Mouse (Mus musculus) forebrain, embryonic 10.5 days (tissue): Measurements from ENCODE around the gene Snca. TPM values are rescaled to one million over a fixed set of nuclear protein-coding genes. Genes with fewer than 3 reads are reported as not detected.
A peak's percentile ranks its signal among the peaks of the same experiment; 100 is the strongest.

ENCODE experiments used
- DNase-seq: peaks from one replicate; pipeline ENCODE4 v3.0.0-alpha.2; 2017; ENCODE audit warnings: low spot score; ENCODE audit errors: extremely low spot score
- H3K27ac ChIP-seq: fragments of 300-500 bp; sonication (generic); 2 replicates; pipeline ENCODE4 v1.5.1; 2016; ENCODE audit warnings: mild to moderate bottlenecking
- H3K27me3 ChIP-seq: fragments of 300-500 bp; sonication (generic); 2 replicates; pipeline ENCODE4 v1.6.1; 2016; ENCODE audit warnings: mild to moderate bottlenecking; ENCODE audit not compliant: poor library complexity, severe bottlenecking
- H3K36me3 ChIP-seq: fragments of 300-500 bp; sonication (generic); replicated peaks from 2 replicates; pipeline ENCODE4 v1.6.1; 2016; ENCODE audit warnings: mild to moderate bottlenecking, moderate library complexity
- H3K4me1 ChIP-seq: fragments of 300-500 bp; sonication (generic); 2 replicates; pipeline ENCODE4 v1.6.1; 2016
- H3K4me3 ChIP-seq: fragments of 300-500 bp; sonication (generic); 2 replicates; pipeline ENCODE4 v1.5.1; 2016; ENCODE audit warnings: mild to moderate bottlenecking, moderate library complexity
- H3K9me3 ChIP-seq: fragments of 300-500 bp; sonication (generic); 2 replicates; pipeline ENCODE4 v1.6.1; 2016; ENCODE audit warnings: mild to moderate bottlenecking, moderate library complexity
- WGBS: fragments of 180-500 bp; shearing (Covaris S2); methylation state at CpG from one replicate; pipeline ENCODE4 v1.1.7; 2016; 5-methylcytosine and 5-hydroxymethylcytosine counted together
- polyA plus RNA-seq: library from polyadenylated mRNA; unstranded; fragments of >200 nt; fragmentation: Nextera tagmentation; extraction: Ambion mirVana; gene quantifications from 2 replicates; pipeline ENCODE4 v1.2.1, GENCODE M21; 2016

Gene Snca
- polyA plus RNA-seq, result 13.5 and 19.5 TPM in 2 replicates

GRCm38 (mm10) chr6:60829282-60829891 is at the start of gene Snca:
Gene Snca, minus strand, starts transcription at chr6:60829855.
- H3K27ac ChIP-seq, result peak within 1 kb of the TSS; percentile 89
- WGBS, result 2% methylated on average over 14 of the region's 14 CpGs
- DNase-seq, result peak; percentile 37
- H3K9me3 ChIP-seq, result no peaks in the 10 kb centered on the region
- peaks cover 23% of the 10 kb centered on the region for H3K4me1 ChIP-seq
- no peaks in the 10 kb centered on the region for H3K36me3 ChIP-seq
- H3K4me3 ChIP-seq, result peak within 1 kb of the TSS; percentile 61
- peaks cover 12% of the 10 kb centered on the region for H3K27me3 ChIP-seq

GRCm38 (mm10) chr6:60870126-60870525 is 40.5 kb upstream of the Snca start:
- 65% methylated on average over 1 of the region's 1 CpGs for WGBS
- no peak overlapping the region for H3K27ac ChIP-seq
- H3K27me3 ChIP-seq, result no peaks in the 10 kb centered on the region
- H3K36me3 ChIP-seq, result no peaks in the 10 kb centered on the region
- no peak for DNase-seq
- H3K9me3 ChIP-seq, result no peaks in the 10 kb centered on the region
- H3K4me1 ChIP-seq, result no peaks in the 10 kb centered on the region
- H3K4me3 ChIP-seq, result no peak overlapping the region

- no peaks in the 10 kb centered on the region for H3K9me3 ChIP-seq
- H3K36me3 ChIP-seq, result no peaks in the 10 kb centered on the region
- H3K4me1 ChIP-seq, result no peaks in the 10 kb centered on the region
- no peak overlapping the region for H3K4me3 ChIP-seq
- H3K27ac ChIP-seq, result no peak overlapping the region
- 84% methylated on average over 2 of the region's 2 CpGs for WGBS
- no peak for DNase-seq
- H3K27me3 ChIP-seq, result no peaks in the 10 kb centered on the region
These were observed 26.9 kb upstream of the Snca start for GRCm38 (mm10) chr6:60856599-60856998.

- Histone ChIP-seq H3K27ac (no peak overlapping the region), H3K9me3 (no peaks in the 10 kb centered on the region), H3K27me3 (no peaks in the 10 kb centered on the region), H3K4me1 (no peaks in the 10 kb centered on the region), H3K36me3 (no peaks in the 10 kb centered on the region), H3K4me3 (no peak overlapping the region)
- DNase-seq, result no peak
- 91% methylated on average over 2 of the region's 2 CpGs for WGBS
These were observed 22.0 kb upstream of the Snca start for GRCm38 (mm10) chr6:60851690-60852089.

GRCm38 (mm10) chr6:60828429-60829264 is 1.0 kb downstream of the Snca start:
- Histone ChIP-seq H3K27me3 (peaks cover 12% of the 10 kb centered on the region), H3K4me1 (peaks cover 23% of the 10 kb centered on the region), H3K36me3 (no peaks in the 10 kb centered on the region), H3K27ac (peak overlapping the region; percentile 89), H3K4me3 (peak overlapping the region; percentile 61), H3K9me3 (no peaks in the 10 kb centered on the region)
- DNase-seq, result peak; percentile 73
- WGBS, result 2% methylated on average over 35 of the region's 35 CpGs

GRCm38 (mm10) chr6:60828047-60828428 is 1.6 kb downstream of the Snca start:
- WGBS, result 52% methylated on average over 1 of the region's 1 CpGs
- Histone ChIP-seq H3K4me1 (peaks cover 23% of the 10 kb centered on the region), H3K27ac (peak overlapping the region; percentile 89), H3K4me3 (peak overlapping the region; percentile 61), H3K36me3 (no peaks in the 10 kb centered on the region), H3K27me3 (peaks cover 12% of the 10 kb centered on the region), H3K9me3 (no peaks in the 10 kb centered on the region)
- DNase-seq, result no peak

- Histone ChIP-seq H3K36me3 (no peaks in the 10 kb centered on the region), H3K27me3 (peaks cover 12% of the 10 kb centered on the region), H3K4me1 (peaks cover 23% of the 10 kb centered on the region), H3K9me3 (no peaks in the 10 kb centered on the region), H3K27ac (no peak overlapping the region), H3K4me3 (no peak overlapping the region)
- 56% methylated on average over 1 of the region's 1 CpGs for WGBS
- no peak for DNase-seq
These were observed 2.4 kb downstream of the Snca start for GRCm38 (mm10) chr6:60827290-60827689.

- Histone ChIP-seq H3K27me3 (no peaks in the 10 kb centered on the region), H3K36me3 (no peaks in the 10 kb centered on the region), H3K9me3 (no peaks in the 10 kb centered on the region), H3K4me1 (no peaks in the 10 kb centered on the region), H3K4me3 (no peak overlapping the region), H3K27ac (no peak overlapping the region)
- WGBS, result 85% methylated on average over 1 of the region's 1 CpGs
- no peak for DNase-seq
These were observed 10.4 kb downstream of the Snca start for GRCm38 (mm10) chr6:60819272-60819671.

GRCm38 (mm10) chr6:60813516-60813915 is 16.1 kb downstream of the Snca start:
- Histone ChIP-seq H3K36me3 (no peaks in the 10 kb centered on the region), H3K4me1 (no peaks in the 10 kb centered on the region)

GRCm38 (mm10) chr6:60798266-60798665 is 31.4 kb downstream of the Snca start:
- Histone ChIP-seq H3K4me3 (no peak overlapping the region), H3K36me3 (no peaks in the 10 kb centered on the region), H3K27me3 (no peaks in the 10 kb centered on the region), H3K4me1 (no peaks in the 10 kb centered on the region), H3K9me3 (no peaks in the 10 kb centered on the region), H3K27ac (no peak overlapping the region)
- 98% methylated on average over 1 of the region's 1 CpGs for WGBS
- no peak for DNase-seq

More at GRCm38 (mm10) chr6:60813516-60813915, 16.1 kb downstream of the Snca start:
- Histone ChIP-seq H3K27me3 (no peaks in the 10 kb centered on the region), H3K27ac (no peak overlapping the region), H3K9me3 (no peaks in the 10 kb centered on the region), H3K4me3 (no peak overlapping the region)
- WGBS, result 86% methylated on average over 3 of the region's 3 CpGs
- no peak for DNase-seq

- H3K27me3 ChIP-seq, result no peaks in the 10 kb centered on the region
- DNase-seq, result no peak
- no peak overlapping the region for H3K4me3 ChIP-seq
- H3K4me1 ChIP-seq, result no peaks in the 10 kb centered on the region
- H3K27ac ChIP-seq, result no peak overlapping the region
- WGBS, result 93% methylated on average over 3 of the region's 3 CpGs
- no peaks in the 10 kb centered on the region for H3K9me3 ChIP-seq
- no peaks in the 10 kb centered on the region for H3K36me3 ChIP-seq
These were observed 35.8 kb downstream of the Snca start for GRCm38 (mm10) chr6:60793659-60794365.

- Histone ChIP-seq H3K9me3 (no peaks in the 10 kb centered on the region), H3K4me1 (no peaks in the 10 kb centered on the region), H3K4me3 (no peak overlapping the region), H3K27ac (no peak overlapping the region), H3K27me3 (no peaks in the 10 kb centered on the region), H3K36me3 (no peaks in the 10 kb centered on the region)
- 95% methylated on average over 1 of the region's 1 CpGs for WGBS
- no peak for DNase-seq
These were observed 42.7 kb downstream of the Snca start for GRCm38 (mm10) chr6:60786955-60787354.

- Histone ChIP-seq H3K27ac (no peak overlapping the region), H3K4me3 (no peak overlapping the region), H3K27me3 (no peaks in the 10 kb centered on the region), H3K4me1 (no peaks in the 10 kb centered on the region), H3K9me3 (no peaks in the 10 kb centered on the region), H3K36me3 (no peaks in the 10 kb centered on the region)
- DNase-seq, result no peak
- WGBS, result 88% methylated on average over 1 of the region's 1 CpGs
These were observed 57.8 kb downstream of the Snca start for GRCm38 (mm10) chr6:60771899-60772298.
